Mouse (Mus musculus): Measurements from ENCODE around the gene Sh2d3c. TPM values are rescaled to one million over a fixed set of nuclear protein-coding genes. Genes with fewer than 3 reads are reported as not detected.
A peak's percentile ranks its signal among the peaks of the same experiment; 100 is the strongest.

The Sh2d3c gene
- polyA plus RNA-seq, 1 experiment from 2014 or later, result 37.6 TPM

- H3K9me3 ChIP-seq (ENCODE audit: low read depth, low read length), result peaks cover 2% of the 10 kb centered on the region
- H3K4me1 ChIP-seq (ENCODE audit: insufficient read depth), result no peaks in the 10 kb centered on the region
- H3K4me3 ChIP-seq (ENCODE audit: low read depth, low read length), result no peak overlapping the region
- H3K36me3 ChIP-seq (ENCODE audit: insufficient read depth), result peaks cover 78% of the 10 kb centered on the region
- no peak for DNase-seq
- H3K27ac ChIP-seq (ENCODE audit: low read depth), result 0 out of 2 replicates have a peak overlapping the region, but pooled peaks have one; percentile 18
- ATAC-seq (ENCODE audit: insufficient read depth), result no peak
- no peak for TF ChIP-seq CTCF (IDR thresholded peaks at IDR 0.05; ENCODE audit: low read depth)
- H3K4me2 ChIP-seq, result no peak overlapping the region
- H3K27me3 ChIP-seq (ENCODE audit: insufficient read depth, low read length), result no peaks in the 10 kb centered on the region
- no peak overlapping the region for H3K9ac ChIP-seq
- WGBS, result 86% methylated on average over 19 of the region's 19 CpGs
Measured at GRCm38 (mm10) chr2:32680961-32681650, 39.7 kb upstream of the Sh2d3c start.

- Histone ChIP-seq H3K9me3 (ENCODE audit: low read depth, low read length) (no peaks in the 10 kb centered on the region), H3K9ac (no peak overlapping the region), H3K4me1 (ENCODE audit: insufficient read depth) (no peaks in the 10 kb centered on the region), H3K27me3 (ENCODE audit: insufficient read depth, low read length) (no peaks in the 10 kb centered on the region), H3K36me3 (ENCODE audit: insufficient read depth) (peaks cover 83% of the 10 kb centered on the region), H3K4me2 (no peak overlapping the region), H3K4me3 (ENCODE audit: low read depth, low read length) (no peak overlapping the region), H3K27ac (ENCODE audit: low read depth) (0 out of 2 replicates have a peak overlapping the region, but pooled peaks have one; percentile 18)
- TF ChIP-seq CTCF (IDR thresholded peaks at IDR 0.05; ENCODE audit: low read depth), result no peak
- peak; percentile 42 for DNase-seq
- peak; percentile 36; the same call in 1 of the 2 replicates for ATAC-seq (ENCODE audit: insufficient read depth)
- 63% methylated on average over 6 of the region's 6 CpGs for WGBS
Measured at GRCm38 (mm10) chr2:32681754-32682153, 39.1 kb upstream of the Sh2d3c start.

- no peak overlapping the region for H3K4me3 ChIP-seq (ENCODE audit: low read depth, low read length)
- DNase-seq (no peak), ATAC-seq (ENCODE audit: insufficient read depth) (no peak)
- no peaks in the 10 kb centered on the region for H3K27me3 ChIP-seq (ENCODE audit: insufficient read depth, low read length)
- TF ChIP-seq CTCF (IDR thresholded peaks at IDR 0.05; ENCODE audit: low read depth), result no peak
- no peak overlapping the region for H3K9ac ChIP-seq
- H3K36me3 ChIP-seq (ENCODE audit: insufficient read depth), result peaks cover 89% of the 10 kb centered on the region
- H3K9me3 ChIP-seq (ENCODE audit: low read depth, low read length), result no peaks in the 10 kb centered on the region
- H3K4me2 ChIP-seq, result no peak overlapping the region
- H3K4me1 ChIP-seq (ENCODE audit: insufficient read depth), result no peaks in the 10 kb centered on the region
- H3K27ac ChIP-seq (ENCODE audit: low read depth), result no peak overlapping the region
- 76% methylated on average over 14 of the region's 14 CpGs for WGBS
Measured at GRCm38 (mm10) chr2:32682721-32683417, 38.0 kb upstream of the Sh2d3c start.

- Histone ChIP-seq H3K4me2 (no peak overlapping the region), H3K27me3 (ENCODE audit: insufficient read depth, low read length) (no peaks in the 10 kb centered on the region), H3K4me1 (ENCODE audit: insufficient read depth) (no peaks in the 10 kb centered on the region), H3K36me3 (ENCODE audit: insufficient read depth) (peaks cover 87% of the 10 kb centered on the region), H3K9me3 (ENCODE audit: low read depth, low read length) (no peaks in the 10 kb centered on the region), H3K4me3 (ENCODE audit: low read depth, low read length) (no peak overlapping the region), H3K27ac (ENCODE audit: low read depth) (no peak overlapping the region), H3K9ac (no peak overlapping the region)
- 89% methylated on average over 10 of the region's 10 CpGs for WGBS
- DNase-seq (no peak), ATAC-seq (ENCODE audit: insufficient read depth) (no peak)
- TF ChIP-seq CTCF (IDR thresholded peaks at IDR 0.05; ENCODE audit: low read depth), result no peak
Measured at GRCm38 (mm10) chr2:32683701-32684100, 37.2 kb upstream of the Sh2d3c start.

- no peak for ATAC-seq (ENCODE audit: insufficient read depth)
- peaks cover 75% of the 10 kb centered on the region for H3K36me3 ChIP-seq (ENCODE audit: insufficient read depth)
- 85% methylated on average over 15 of the region's 15 CpGs for WGBS
Measured at GRCm38 (mm10) chr2:32684681-32685428, 36.0 kb upstream of the Sh2d3c start.

GRCm38 (mm10) chr2:32685807-32686206 lies 35.0 kb upstream of the Sh2d3c start:
- DNase-seq (no peak), ATAC-seq (ENCODE audit: insufficient read depth) (no peak)
- no peak overlapping the region for H3K4me2 ChIP-seq
- no peak for TF ChIP-seq CTCF (IDR thresholded peaks at IDR 0.05; ENCODE audit: low read depth)
- 94% methylated on average over 3 of the region's 3 CpGs for WGBS
- no peak overlapping the region for H3K27ac ChIP-seq (ENCODE audit: low read depth)
- H3K27me3 ChIP-seq (ENCODE audit: insufficient read depth, low read length), result no peaks in the 10 kb centered on the region
- peaks cover 71% of the 10 kb centered on the region for H3K36me3 ChIP-seq (ENCODE audit: insufficient read depth)
- no peak overlapping the region for H3K4me3 ChIP-seq (ENCODE audit: low read depth, low read length)
- H3K4me1 ChIP-seq (ENCODE audit: insufficient read depth), result no peaks in the 10 kb centered on the region
- no peak overlapping the region for H3K9ac ChIP-seq
- no peaks in the 10 kb centered on the region for H3K9me3 ChIP-seq (ENCODE audit: low read depth, low read length)

More at GRCm38 (mm10) chr2:32684681-32685428, 36.0 kb upstream of the Sh2d3c start:
- no peak overlapping the region for H3K9ac ChIP-seq
- no peak overlapping the region for H3K27ac ChIP-seq (ENCODE audit: low read depth)
- no peaks in the 10 kb centered on the region for H3K9me3 ChIP-seq (ENCODE audit: low read depth, low read length)
- no peak for DNase-seq
- H3K27me3 ChIP-seq (ENCODE audit: insufficient read depth, low read length), result no peaks in the 10 kb centered on the region
- no peak for TF ChIP-seq CTCF (IDR thresholded peaks at IDR 0.05; ENCODE audit: low read depth)
- no peaks in the 10 kb centered on the region for H3K4me1 ChIP-seq (ENCODE audit: insufficient read depth)
- no peak overlapping the region for H3K4me3 ChIP-seq (ENCODE audit: low read depth, low read length)
- no peak overlapping the region for H3K4me2 ChIP-seq

GRCm38 (mm10) chr2:32686640-32687039 lies 34.2 kb upstream of the Sh2d3c start:
- no peaks in the 10 kb centered on the region for H3K9me3 ChIP-seq (ENCODE audit: low read depth, low read length)
- no peak overlapping the region for H3K27ac ChIP-seq (ENCODE audit: low read depth)
- no peak overlapping the region for H3K4me2 ChIP-seq
- WGBS, result 96% methylated on average over 6 of the region's 6 CpGs
- peaks cover 65% of the 10 kb centered on the region for H3K36me3 ChIP-seq (ENCODE audit: insufficient read depth)
- ATAC-seq (ENCODE audit: insufficient read depth) (no peak), DNase-seq (no peak)
- TF ChIP-seq CTCF (IDR thresholded peaks at IDR 0.05; ENCODE audit: low read depth), result no peak
- no peak overlapping the region for H3K9ac ChIP-seq
- H3K4me3 ChIP-seq (ENCODE audit: low read depth, low read length), result no peak overlapping the region
- no peaks in the 10 kb centered on the region for H3K4me1 ChIP-seq (ENCODE audit: insufficient read depth)
- H3K27me3 ChIP-seq (ENCODE audit: insufficient read depth, low read length), result no peaks in the 10 kb centered on the region
